Mouse (Mus musculus): ENCODE data around the gene Gucd1.
A peak's percentile ranks its signal among the peaks of the same experiment; 100 is the strongest.
"Not testable (repeated sequence)": the region's sequence is repeated elsewhere in the genome, so short reads cannot be mapped to it uniquely, and the experiment has no call there.

Gucd1 gene

GRCm38 (mm10) chr10:75394796-75395195 lies 123.0 kb downstream of the Gucd1 start:
- DNase-seq (ENCODE audit: low spot score in 2 of 2): no peak

- no peak for DNase-seq (ENCODE audit: low spot score in 2 of 2)
These were observed 126.9 kb downstream of the Gucd1 start for GRCm38 (mm10) chr10:75390832-75391231.

GRCm38 (mm10) chr10:75390156-75390555 lies 127.6 kb downstream of the Gucd1 start:
- DNase-seq (ENCODE audit: low spot score in 2 of 2): no peak

GRCm38 (mm10) chr10:75378688-75379087 lies 139.1 kb downstream of the Gucd1 start:
- no peak for DNase-seq (ENCODE audit: low spot score in 2 of 2)

GRCm38 (mm10) chr10:75373655-75374351 lies 144.0 kb downstream of the Gucd1 start:
- peak in 1 of 2 experiments; percentile 24 for DNase-seq (ENCODE audit: low spot score in 2 of 2)

- DNase-seq (ENCODE audit: low spot score in 2 of 2): no peak
These were observed 152.5 kb downstream of the Gucd1 start for GRCm38 (mm10) chr10:75365231-75365633.

GRCm38 (mm10) chr10:75364796-75365195 lies 153.0 kb downstream of the Gucd1 start:
- DNase-seq (ENCODE audit: low spot score in 2 of 2): no peak

GRCm38 (mm10) chr10:75364214-75364690 lies 153.5 kb downstream of the Gucd1 start:
- not testable (repeated sequence) for DNase-seq (ENCODE audit: low spot score in 2 of 2)

- no peak for DNase-seq (ENCODE audit: low spot score in 2 of 2)
These were observed 162.4 kb downstream of the Gucd1 start for GRCm38 (mm10) chr10:75355341-75355740.

GRCm38 (mm10) chr10:75353838-75354241 lies 163.9 kb downstream of the Gucd1 start:
- not testable (repeated sequence) for DNase-seq (ENCODE audit: low spot score in 2 of 2)

GRCm38 (mm10) chr10:75352541-75352940 lies 165.2 kb downstream of the Gucd1 start:
- no peak for DNase-seq (ENCODE audit: low spot score in 2 of 2)

- no peak for DNase-seq (ENCODE audit: low spot score in 2 of 2)
These were observed 167.2 kb downstream of the Gucd1 start for GRCm38 (mm10) chr10:75350564-75350963.

- no peak for DNase-seq (ENCODE audit: low spot score in 2 of 2)
These were observed 172.5 kb downstream of the Gucd1 start for GRCm38 (mm10) chr10:75345265-75345664.

- DNase-seq (ENCODE audit: low spot score in 2 of 2): not testable (repeated sequence)
These were observed 173.2 kb downstream of the Gucd1 start for GRCm38 (mm10) chr10:75344563-75344962.

GRCm38 (mm10) chr10:75341936-75342335 lies 175.8 kb downstream of the Gucd1 start:
- no peak for DNase-seq (ENCODE audit: low spot score in 2 of 2)

- DNase-seq (ENCODE audit: low spot score in 2 of 2): no peak
These were observed 178.4 kb downstream of the Gucd1 start for GRCm38 (mm10) chr10:75339377-75339776.

GRCm38 (mm10) chr10:75338852-75339251 lies 178.9 kb downstream of the Gucd1 start:
- no peak for DNase-seq (ENCODE audit: low spot score in 2 of 2)

- no peak for DNase-seq (ENCODE audit: low spot score in 2 of 2)
These were observed 180.5 kb downstream of the Gucd1 start for GRCm38 (mm10) chr10:75337231-75337630.

- peak in 1 of 2 experiments; percentile 55 for DNase-seq (ENCODE audit: low spot score in 2 of 2)
These were observed 182.7 kb downstream of the Gucd1 start for GRCm38 (mm10) chr10:75335075-75335474.

- DNase-seq (ENCODE audit: low spot score in 2 of 2): no peak
These were observed 183.6 kb downstream of the Gucd1 start for GRCm38 (mm10) chr10:75334175-75334574.

GRCm38 (mm10) chr10:75333176-75333776 lies 184.5 kb downstream of the Gucd1 start:
- DNase-seq (ENCODE audit: low spot score in 2 of 2): no peak

GRCm38 (mm10) chr10:75332268-75332667 lies 185.5 kb downstream of the Gucd1 start:
- no peak for DNase-seq (ENCODE audit: low spot score in 2 of 2)

GRCm38 (mm10) chr10:75328201-75328704 lies 189.5 kb downstream of the Gucd1 start:
- DNase-seq (ENCODE audit: low spot score in 2 of 2): no peak

Measured in urinary bladder, postnatal 4 days (tissue).